Mouse (Mus musculus) layer of hippocampus, adult 18-20 months (tissue): ENCODE results near the gene Olfr640. TPM values are rescaled to one million over a fixed set of nuclear protein-coding genes. Genes with fewer than 3 reads are reported as not detected.

ENCODE experiments used
- DNase-seq, 2 experiments: peaks; one replicate each; pipeline ENCODE4 v3.0.0; 2022; ENCODE audit warnings: low spot score in 2 of 2
- long read RNA-seq: library from polyadenylated mRNA; stranded (forward); transcript quantifications from one replicate; pipeline ENCODE4 v2.0.0, GENCODE M21; 2021
- total RNA-seq, 2 experiments: library from RNA; stranded (reverse); gene quantifications; 2 replicates each; pipeline ENCODE4 v1.2.3; 2021

Olfr640 gene
- not detected for total RNA-seq
- long read RNA-seq = 0 reads

GRCm38 (mm10) chr7:104025473-104025872 lies at the start of gene Olfr640:
Gene Olfr640, minus strand, starts transcription at chr7:104025573.
- DNase-seq = no peak

- DNase-seq = no peak
Observed at GRCm38 (mm10) chr7:104071769-104072168, 46.4 kb upstream of the Olfr640 start, which contains the start of gene Olfr644. Gene Olfr644, minus strand, starts transcription at chr7:104071869.

DNA sequence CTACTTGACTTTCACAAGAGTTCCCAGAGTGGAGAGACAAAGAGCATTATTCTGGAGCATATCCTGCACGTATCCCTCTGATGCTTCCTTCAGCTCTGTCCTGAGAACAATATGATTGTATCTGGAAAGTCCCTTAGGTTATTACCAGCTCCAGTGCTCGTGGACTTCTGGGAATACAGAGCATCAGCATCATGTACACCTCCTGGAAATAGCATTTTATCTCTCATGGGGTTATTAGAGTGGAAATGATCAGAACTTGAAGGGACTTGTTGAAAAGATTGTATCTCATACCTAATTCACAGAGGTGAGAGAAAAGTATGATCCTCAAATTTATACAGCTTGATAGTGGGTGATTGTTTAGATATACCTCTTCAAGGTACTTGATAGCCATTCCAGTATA lies 36.0 kb upstream of the Olfr640 start, which contains the start of gene 4930516K23Rik:
Gene 4930516K23Rik, minus strand, starts transcription at position 101 of the 400 bp plus-strand sequence.
- DNase-seq = no peak

DNA sequence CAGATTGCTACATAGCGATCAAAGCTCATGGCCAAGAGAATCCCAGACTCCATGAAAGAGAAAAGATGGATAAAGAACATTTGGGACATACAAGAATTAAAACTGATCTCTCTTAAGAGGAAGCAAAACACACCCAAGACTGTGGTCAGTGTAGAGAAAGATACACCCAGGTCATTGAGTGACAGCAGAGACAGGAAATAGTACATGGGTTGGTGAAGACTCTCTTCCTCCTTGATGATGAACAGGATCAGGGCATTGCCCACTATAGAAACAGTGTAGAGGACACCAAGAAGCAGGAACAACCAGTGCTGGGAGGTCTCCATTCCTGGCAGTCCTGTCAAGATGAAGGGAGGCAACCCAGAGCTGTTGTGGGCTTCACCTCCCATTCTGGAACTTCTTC lies 33.8 kb upstream of the Olfr640 start:
- no peak for DNase-seq

- no peak for DNase-seq
Observed at GRCm38 (mm10) chr7:104052566-104052965, 27.2 kb upstream of the Olfr640 start, which contains the start of gene Olfr642. Gene Olfr642, minus strand, starts transcription at chr7:104052666.

GRCm38 (mm10) chr7:104050745-104051144 lies 25.4 kb upstream of the Olfr640 start:
- DNase-seq = no peak

GRCm38 (mm10) chr7:104035145-104035544 lies 9.8 kb upstream of the Olfr640 start, which contains the start of gene Olfr641:
Gene Olfr641, plus strand, starts transcription at chr7:104035445.
- DNase-seq = no peak

- no peak for DNase-seq
Observed at GRCm38 (mm10) chr7:104026978-104027377, 1.6 kb upstream of the Olfr640 start.

DNA sequence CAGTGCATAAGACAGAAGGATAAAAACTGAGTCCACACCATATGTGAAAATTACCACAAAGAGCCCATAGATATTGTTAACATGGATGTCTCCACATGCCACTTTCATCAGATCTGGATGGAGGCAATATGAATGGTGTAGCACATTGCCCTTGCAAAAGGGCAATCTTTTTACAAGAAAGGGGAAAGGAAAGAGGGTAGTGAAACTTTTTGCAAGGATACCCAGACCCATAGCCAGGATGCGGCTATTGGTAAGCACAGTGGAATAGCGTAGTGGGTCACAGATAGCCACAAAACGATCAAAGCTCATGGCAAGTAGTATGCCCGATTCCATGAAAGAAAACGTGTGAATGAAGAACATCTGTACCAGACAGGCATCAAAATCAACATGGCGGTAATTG lies 3.7 kb downstream of the Olfr640 start:
- DNase-seq = no peak

DNA sequence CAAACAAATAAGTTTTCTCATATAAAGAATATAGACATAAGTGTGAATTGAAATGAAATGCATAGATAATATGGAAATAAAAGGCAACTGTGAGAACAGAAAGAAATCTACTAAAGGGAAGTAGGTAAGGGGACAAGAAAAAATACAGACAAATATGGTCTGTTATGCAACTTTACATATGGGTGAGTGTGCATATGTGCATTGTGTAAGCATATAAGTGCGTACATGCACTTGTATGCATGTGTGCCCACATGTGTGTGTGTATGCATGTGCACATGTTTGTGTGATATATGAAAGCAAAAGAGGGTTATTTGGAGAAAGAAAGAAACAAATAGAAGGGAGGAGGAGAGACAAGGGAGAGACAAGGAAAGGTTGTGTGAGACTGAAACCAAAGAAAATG lies 6.4 kb downstream of the Olfr640 start:
- DNase-seq = no peak

DNA sequence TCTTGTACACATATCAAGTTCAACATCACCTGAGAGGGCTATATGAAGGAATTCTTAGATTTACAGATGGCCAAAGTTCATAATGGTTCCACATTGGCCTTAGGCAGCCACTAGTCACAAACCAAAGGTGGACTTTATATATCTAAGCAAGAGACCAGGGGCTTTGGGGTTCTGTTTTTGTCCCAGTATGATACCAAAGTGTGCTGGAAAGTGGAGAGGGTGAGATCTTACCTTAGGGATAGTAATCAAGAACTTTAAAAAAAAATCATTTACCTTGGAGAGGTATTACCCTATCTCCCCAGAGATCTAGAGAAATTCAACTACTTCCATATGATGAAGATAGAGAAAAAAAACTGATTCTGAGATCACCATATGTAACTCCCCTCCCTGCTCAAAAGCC lies 8.2 kb downstream of the Olfr640 start, which contains the start of gene Olfr639:
Gene Olfr639, minus strand, starts transcription at position 101 of the 400 bp plus-strand sequence.
- no peak for DNase-seq

- no peak for DNase-seq
Observed at GRCm38 (mm10) chr7:103999124-103999523, 26.2 kb downstream of the Olfr640 start.

GRCm38 (mm10) chr7:103998446-103998845 lies 26.9 kb downstream of the Olfr640 start, which contains the start of gene Olfr638:
Gene Olfr638, plus strand, starts transcription at chr7:103998746.
- no peak for DNase-seq

GRCm38 (mm10) chr7:103971782-103972181 lies 53.6 kb downstream of the Olfr640 start:
- DNase-seq = no peak

DNA sequence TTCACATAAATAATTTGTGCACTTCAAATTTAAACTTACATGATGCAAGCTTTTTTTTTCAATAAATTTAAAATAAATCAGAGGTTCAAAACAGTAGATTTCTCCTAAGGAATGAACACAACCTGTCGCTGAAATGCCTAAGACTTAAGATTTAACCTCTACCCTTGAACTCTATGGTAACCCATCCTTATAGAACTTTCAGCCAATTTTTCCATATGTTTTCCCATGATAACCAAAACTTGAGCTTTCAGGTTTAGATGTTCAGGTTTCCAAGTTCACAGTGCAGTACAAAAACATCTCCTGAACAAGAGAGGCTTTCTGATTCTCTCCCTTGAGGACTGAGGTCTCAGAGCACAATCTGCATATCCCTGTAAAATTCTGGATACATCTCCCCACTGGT lies 54.5 kb downstream of the Olfr640 start, which contains the start of gene Olfr635:
Gene Olfr635, plus strand, starts transcription at position 301 of the 400 bp plus-strand sequence.
- DNase-seq = no peak

Other genes starting within 250 kb of the Olfr640 start
- not detected for gene Olfr68, start 245.9 kb downstream of the Olfr640 start, total RNA-seq
- not detected for gene Olfr67, start 233.8 kb downstream of the Olfr640 start, total RNA-seq
- gene Hbb-bt, start 211.6 kb downstream of the Olfr640 start, total RNA-seq = 10 to 100 TPM; 26.0 to 31.8 TPM
- gene Hbb-bs, start 197.5 kb downstream of the Olfr640 start, total RNA-seq = 100 to 1,000 TPM; 267 to 283 TPM
- gene Hbb-bh2, start 185.1 kb downstream of the Olfr640 start, total RNA-seq = not detected
- not detected for gene Hbb-bh1, start 182.4 kb downstream of the Olfr640 start, total RNA-seq
- gene Hbb-y, start 172.4 kb downstream of the Olfr640 start, total RNA-seq = not detected
- gene Olfr66, start 139.3 kb downstream of the Olfr640 start, total RNA-seq = not detected
- gene Olfr64, start 131.1 kb downstream of the Olfr640 start, total RNA-seq = not detected
- not detected for gene Olfr65, start 122.1 kb downstream of the Olfr640 start, total RNA-seq
- not detected for gene Olfr631, start 96.7 kb downstream of the Olfr640 start, total RNA-seq
- gene Olfr632, start 91.2 kb downstream of the Olfr640 start, total RNA-seq = not detected
- gene Olfr633, start 81.1 kb downstream of the Olfr640 start, total RNA-seq = not detected
- under 1 TPM in 1 of 2 experiments, not detected in 1; 0.05 TPM for gene Olfr635, start 54.4 kb downstream of the Olfr640 start, total RNA-seq
- not detected for gene Olfr638, start 26.8 kb downstream of the Olfr640 start, total RNA-seq
- under 1 TPM in 1 of 2 experiments, not detected in 1; 0.05 TPM for gene Olfr639, start 8.3 kb downstream of the Olfr640 start, total RNA-seq
- gene Olfr641, start 9.9 kb upstream of the Olfr640 start, total RNA-seq = not detected
- not detected for gene Olfr642, start 27.1 kb upstream of the Olfr640 start, total RNA-seq
- not detected for gene 4930516K23Rik, start 35.9 kb upstream of the Olfr640 start, total RNA-seq
- not detected for gene Olfr644, start 46.3 kb upstream of the Olfr640 start, total RNA-seq
- not detected for gene Olfr645, start 59.9 kb upstream of the Olfr640 start, total RNA-seq
- gene Olfr646, start 79.3 kb upstream of the Olfr640 start, total RNA-seq = not detected
- not detected for gene Ubqln5, start 104.3 kb upstream of the Olfr640 start, total RNA-seq
- not detected for gene Olfr643, start 111.8 kb upstream of the Olfr640 start, total RNA-seq
- gene Ubqln3, start 117.7 kb upstream of the Olfr640 start, total RNA-seq = not detected
- not detected for gene Ubqlnl, start 125.0 kb upstream of the Olfr640 start, total RNA-seq
- not detected for gene Olfm5, start 139.3 kb upstream of the Olfr640 start, total RNA-seq
- under 1 TPM; 0.10 to 0.25 TPM for gene Olfr648, start 157.8 kb upstream of the Olfr640 start, total RNA-seq
- gene Olfr649, start 170.4 kb upstream of the Olfr640 start, total RNA-seq = not detected
- under 1 TPM in 1 of 2 experiments, not detected in 1; 0.22 TPM for gene Trim6, start 193.2 kb upstream of the Olfr640 start, total RNA-seq
- gene Trim34a, start 218.9 kb upstream of the Olfr640 start, total RNA-seq = 1 to 10 TPM; 1.6 to 1.7 TPM